In genomic region chr17:27291673-27292072, GRCm38 (mm10) we compare ENCODE assay signal across 11 mouse cellular contexts.
A peak's percentile ranks its signal among the peaks of the same experiment; 100 is the strongest.
DNase-seq lines count a peak whose midpoint lies in the region; ATAC-seq lines count a peak whose summit lies in the region.
"Had no signal": no experiment of that assay in that cellular context is flagged by ENCODE, and none has a peak within 500 bp of the region (broad histone marks: within the 10 kb centered on the region; RNA-seq: fewer than 3 reads in every experiment).

No protein-coding gene starts in this region.

- 92% methylated on average over 10 of the region's 10 CpGs for WGBS in midbrain, embryonic 11.5 days
- WGBS in midbrain, embryonic 10.5 days = 90% methylated on average over 10 of the region's 10 CpGs

- H3K27me3 ChIP-seq in midbrain, embryonic 11.5 days (ENCODE audit: control insufficient read depth, insufficient read depth, low read length) = no peaks in the 10 kb centered on the region
- no peaks in the 10 kb centered on the region for H3K27me3 ChIP-seq in midbrain, embryonic 10.5 days (ENCODE audit: low read depth, poor library complexity, severe bottlenecking)
- H3K27me3 ChIP-seq: forebrain, embryonic 13.5 days; lung, embryonic 15.5 days; midbrain, embryonic 13.5 days; neural tube, embryonic 15.5 days had no signal

- peak; percentile 21 for DNase-seq in midbrain, embryonic 11.5 days (ENCODE audit: low spot score, missing footprints)
- no peak for DNase-seq in midbrain, embryonic 10.5 days (ENCODE audit: low spot score)
- peak; percentile 67 for DNase-seq in cerebellum, adult 9-11 months
- peak; percentile 86 for DNase-seq in kidney, postnatal 14 days
- DNase-seq in thymus, postnatal 14 days = no peak
- no peak for DNase-seq in adrenal gland, adult 2 months

- no peak overlapping the region for H3K27ac ChIP-seq in midbrain, embryonic 11.5 days (ENCODE audit: low read depth, low read length)
- no peak overlapping the region for H3K27ac ChIP-seq in midbrain, embryonic 10.5 days (replicated peaks)
- H3K27ac ChIP-seq: forebrain, embryonic 13.5 days; lung, embryonic 15.5 days; midbrain, embryonic 13.5 days; neural tube, embryonic 15.5 days had no signal

- H3K36me3 ChIP-seq in midbrain, embryonic 11.5 days (ENCODE audit: control insufficient read depth, insufficient read depth, low read length) = no peaks in the 10 kb centered on the region; the same call in 1 of the 2 replicates
- no peaks in the 10 kb centered on the region for H3K36me3 ChIP-seq in midbrain, embryonic 10.5 days
- H3K36me3 ChIP-seq: lung, embryonic 15.5 days; midbrain, embryonic 13.5 days; neural tube, embryonic 15.5 days had no signal

- no peak for ATAC-seq in midbrain, embryonic 11.5 days (ENCODE audit: low FRiP score)
- ATAC-seq in cerebellum, adult (ENCODE audit: insufficient number of reproducible peaks, low FRiP score, low TSS enrichment) = peak; percentile 15; the same call in 1 of the 2 replicates
- ATAC-seq: forebrain, embryonic 13.5 days; midbrain, embryonic 13.5 days had no signal

- H3K9me3 ChIP-seq in midbrain, embryonic 11.5 days (ENCODE audit: control insufficient read depth, low read length) = peaks cover 3% of the 10 kb centered on the region; the same call in 1 of the 2 replicates
- H3K9me3 ChIP-seq in midbrain, embryonic 10.5 days (replicated peaks) = peaks cover 25% of the 10 kb centered on the region

- no peak overlapping the region for H3K4me3 ChIP-seq in midbrain, embryonic 11.5 days (ENCODE audit: low read depth, low read length)
- H3K4me3 ChIP-seq in midbrain, embryonic 10.5 days = no peak overlapping the region
- H3K4me3 ChIP-seq: forebrain, embryonic 13.5 days; lung, embryonic 15.5 days; midbrain, embryonic 13.5 days; neural tube, embryonic 15.5 days had no signal

- H3K4me1 ChIP-seq in midbrain, embryonic 11.5 days (ENCODE audit: control insufficient read depth, insufficient read depth, low read length) = no peaks in the 10 kb centered on the region
- peaks cover 3% of the 10 kb centered on the region; the same call in 1 of the 2 replicates for H3K4me1 ChIP-seq in midbrain, embryonic 10.5 days
- H3K4me1 ChIP-seq: forebrain, embryonic 13.5 days; lung, embryonic 15.5 days; midbrain, embryonic 13.5 days had no signal

- no peak overlapping the region for H3K9ac ChIP-seq in midbrain, embryonic 11.5 days (ENCODE audit: low read length)
- H3K9ac ChIP-seq: forebrain, embryonic 13.5 days; lung, embryonic 15.5 days; midbrain, embryonic 13.5 days; neural tube, embryonic 15.5 days had no signal

- H3K4me2 ChIP-seq in midbrain, embryonic 11.5 days = no peak overlapping the region
- H3K4me2 ChIP-seq: forebrain, embryonic 13.5 days; lung, embryonic 15.5 days; midbrain, embryonic 13.5 days; neural tube, embryonic 15.5 days had no signal

Comparison
In these comparisons a context has a peak if more than half of its experiments do, and no peak if none do; other contexts are left out.
1. DNase-seq: peak in midbrain, embryonic 11.5 days (single experiment), cerebellum, adult 9-11 months (single experiment) and kidney, postnatal 14 days (single experiment); none in midbrain, embryonic 10.5 days (single experiment), thymus, postnatal 14 days (single experiment) and adrenal gland, adult 2 months (single experiment).